Mouse (Mus musculus): Measurements from ENCODE around the gene Kcnj9.

The Kcnj9 gene

GRCm38 (mm10) chr1:172329131-172329530 lies at the start of gene Kcnj9:
Gene Kcnj9, minus strand, starts transcription at chr1:172329318.
- no peak for DNase-seq (ENCODE audit: low spot score in 2 of 2)

- no peak for DNase-seq (ENCODE audit: low spot score in 2 of 2)
Observed at GRCm38 (mm10) chr1:172376758-172377458, 47.8 kb upstream of the Kcnj9 start.

- peak; percentile 94 to 97 for DNase-seq (ENCODE audit: low spot score in 2 of 2)
Observed at GRCm38 (mm10) chr1:172376198-172376667, 47.1 kb upstream of the Kcnj9 start, which contains the start of gene Pigm. Gene Pigm, plus strand, starts transcription at chr1:172376546.

- peak; percentile 30 to 56 for DNase-seq (ENCODE audit: low spot score in 2 of 2)
Observed at GRCm38 (mm10) chr1:172368768-172369418, 39.8 kb upstream of the Kcnj9 start.

- peak in 1 of 2 experiments; percentile 28 for DNase-seq (ENCODE audit: low spot score in 2 of 2)
Observed at GRCm38 (mm10) chr1:172364684-172365083, 35.6 kb upstream of the Kcnj9 start.

- no peak for DNase-seq (ENCODE audit: low spot score in 2 of 2)
Observed at GRCm38 (mm10) chr1:172358341-172358740, 29.2 kb upstream of the Kcnj9 start.

- DNase-seq (ENCODE audit: low spot score in 2 of 2), result peak in 1 of 2 experiments; percentile 49
Observed at GRCm38 (mm10) chr1:172357550-172357949, 28.4 kb upstream of the Kcnj9 start.

- DNase-seq (ENCODE audit: low spot score in 2 of 2), result no peak
Observed at GRCm38 (mm10) chr1:172355336-172355735, 26.2 kb upstream of the Kcnj9 start.

GRCm38 (mm10) chr1:172352453-172352852 lies 23.3 kb upstream of the Kcnj9 start:
- no peak for DNase-seq (ENCODE audit: low spot score in 2 of 2)

GRCm38 (mm10) chr1:172352001-172352400 lies 22.9 kb upstream of the Kcnj9 start:
- DNase-seq (ENCODE audit: low spot score in 2 of 2), result no peak

GRCm38 (mm10) chr1:172349916-172350812 lies 21.0 kb upstream of the Kcnj9 start:
- no peak for DNase-seq (ENCODE audit: low spot score in 2 of 2)

GRCm38 (mm10) chr1:172349504-172349903 lies 20.4 kb upstream of the Kcnj9 start:
- no peak for DNase-seq (ENCODE audit: low spot score in 2 of 2)

GRCm38 (mm10) chr1:172347382-172347781 lies 18.3 kb upstream of the Kcnj9 start:
- no peak for DNase-seq (ENCODE audit: low spot score in 2 of 2)

GRCm38 (mm10) chr1:172346707-172347106 lies 17.6 kb upstream of the Kcnj9 start:
- DNase-seq (ENCODE audit: low spot score in 2 of 2), result no peak

- DNase-seq (ENCODE audit: low spot score in 2 of 2), result no peak
Observed at GRCm38 (mm10) chr1:172344820-172345219, 15.7 kb upstream of the Kcnj9 start.

GRCm38 (mm10) chr1:172343914-172344313 lies 14.8 kb upstream of the Kcnj9 start:
- DNase-seq (ENCODE audit: low spot score in 2 of 2), result no peak

GRCm38 (mm10) chr1:172342729-172343128 lies 13.6 kb upstream of the Kcnj9 start:
- no peak for DNase-seq (ENCODE audit: low spot score in 2 of 2)

GRCm38 (mm10) chr1:172341386-172341785 lies 12.3 kb upstream of the Kcnj9 start:
- no peak for DNase-seq (ENCODE audit: low spot score in 2 of 2)

- peak in 1 of 2 experiments; percentile 29 for DNase-seq (ENCODE audit: low spot score in 2 of 2)
Observed at GRCm38 (mm10) chr1:172340729-172341321, 11.7 kb upstream of the Kcnj9 start, which contains the start of gene Kcnj10. Gene Kcnj10, plus strand, starts transcription at chr1:172341210.

- DNase-seq (ENCODE audit: low spot score in 2 of 2), result no peak
Observed at GRCm38 (mm10) chr1:172337411-172338185, 8.5 kb upstream of the Kcnj9 start.

- no peak for DNase-seq (ENCODE audit: low spot score in 2 of 2)
Observed at GRCm38 (mm10) chr1:172335804-172336203, 6.7 kb upstream of the Kcnj9 start.
